Mouse (Mus musculus): ENCODE results near the gene Gm1330.
"Not testable (repeated sequence)": the region's sequence is repeated elsewhere in the genome, so short reads cannot be mapped to it uniquely, and the experiment has no call there.

Gene Gm1330

DNA sequence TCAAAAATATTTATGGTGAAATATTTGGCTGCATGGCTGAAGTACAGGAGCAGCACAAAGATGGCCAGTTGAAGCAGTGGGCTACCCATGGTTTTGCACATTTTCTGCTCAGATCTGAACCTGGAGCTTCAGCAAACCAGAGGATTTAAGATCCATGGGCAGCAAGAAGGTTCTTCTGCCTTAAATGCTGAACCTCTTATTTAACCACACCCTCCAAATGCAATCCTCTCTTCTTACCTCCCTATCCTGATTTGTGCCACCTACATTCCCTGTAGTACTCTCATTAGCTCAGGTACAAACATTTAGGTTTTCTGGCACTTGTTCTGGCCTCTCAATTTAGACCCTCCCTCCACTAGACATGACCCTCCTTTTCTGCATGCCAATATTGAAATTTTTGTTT, at the start of gene Gm1330:
Gm1330 (minus strand) TSS at position 101 of the 400 bp plus-strand sequence.
- DNase-seq (ENCODE audit: low read depth) = no peak

DNA sequence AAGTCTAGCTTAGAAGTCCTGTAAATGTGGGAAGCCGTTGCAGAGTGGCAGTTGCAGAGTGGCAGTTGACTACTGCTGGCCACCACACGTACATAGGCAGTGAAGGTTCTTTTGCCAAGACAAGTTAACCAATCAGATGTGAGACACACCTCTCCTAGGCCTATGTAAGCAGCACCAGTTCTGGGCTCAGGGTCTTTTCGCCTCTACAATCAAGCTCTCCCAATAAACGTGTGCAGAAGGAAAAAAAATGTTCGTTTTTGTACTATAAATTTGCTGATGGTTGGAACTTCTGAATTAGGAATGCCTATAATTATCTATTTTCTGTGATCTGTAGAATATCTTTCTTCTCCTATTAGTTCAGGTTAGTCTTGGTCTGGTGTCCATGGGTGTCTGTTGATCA, 14.1 kb upstream of the Gm1330 start, which contains the start of gene Gm10750:
Gm10750 (minus strand) TSS at position 101 of the 400 bp plus-strand sequence.
- DNase-seq (ENCODE audit: low read depth) = not testable (repeated sequence)

DNA sequence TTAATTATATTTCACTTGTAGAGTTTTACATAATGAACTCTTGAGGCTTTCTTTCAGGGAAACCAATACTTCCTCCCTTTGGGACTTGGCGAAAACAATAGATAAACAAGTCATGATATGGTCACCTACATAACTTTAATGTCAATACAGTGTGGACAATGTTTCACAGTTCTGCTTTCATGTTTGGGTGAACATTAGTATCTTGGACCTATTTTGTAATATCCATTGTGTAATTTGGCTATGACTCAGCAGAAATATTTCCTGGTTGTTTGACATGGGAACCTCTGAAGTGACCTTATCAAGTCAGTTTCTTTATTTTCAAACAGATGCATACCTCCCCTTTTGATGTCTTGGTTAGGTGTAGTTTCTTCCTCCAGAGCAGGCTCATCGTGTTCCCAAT, 1.8 kb upstream of the Gm1330 start:
- DNase-seq (ENCODE audit: low read depth) = no peak

DNA sequence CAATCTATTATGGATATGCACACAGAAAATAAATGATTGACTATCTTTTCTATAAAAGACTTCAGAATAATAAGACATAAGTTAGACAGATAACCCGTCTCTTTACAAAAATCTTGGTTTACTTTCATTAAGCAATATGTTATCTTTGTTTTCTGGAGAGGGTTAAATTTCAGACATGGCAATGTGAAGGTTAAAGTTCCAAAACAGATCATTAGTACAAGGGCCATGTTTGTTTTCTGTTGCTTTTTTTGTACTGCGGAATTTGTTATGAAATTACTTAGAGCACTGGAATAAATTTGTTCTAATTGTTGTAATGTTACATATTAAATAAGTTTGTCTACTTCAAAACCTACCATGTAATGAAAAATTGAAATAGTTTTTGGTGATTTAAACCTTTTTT, 7.9 kb downstream of the Gm1330 start:
- DNase-seq (ENCODE audit: low read depth) = no peak

Data from naive thymus-derived CD4-positive, alpha-beta T cell, adult 2 months (primary cell).